Mouse (Mus musculus): ENCODE measurements around the gene Ptf1a. TPM values are rescaled to one million over a fixed set of nuclear protein-coding genes. Genes with fewer than 3 reads are reported as not detected.
A peak's percentile ranks its signal among the peaks of the same experiment; 100 is the strongest.

Ptf1a gene
- polyA plus RNA-seq, 1 experiment from 2014 or later = 2.7 TPM

DNA sequence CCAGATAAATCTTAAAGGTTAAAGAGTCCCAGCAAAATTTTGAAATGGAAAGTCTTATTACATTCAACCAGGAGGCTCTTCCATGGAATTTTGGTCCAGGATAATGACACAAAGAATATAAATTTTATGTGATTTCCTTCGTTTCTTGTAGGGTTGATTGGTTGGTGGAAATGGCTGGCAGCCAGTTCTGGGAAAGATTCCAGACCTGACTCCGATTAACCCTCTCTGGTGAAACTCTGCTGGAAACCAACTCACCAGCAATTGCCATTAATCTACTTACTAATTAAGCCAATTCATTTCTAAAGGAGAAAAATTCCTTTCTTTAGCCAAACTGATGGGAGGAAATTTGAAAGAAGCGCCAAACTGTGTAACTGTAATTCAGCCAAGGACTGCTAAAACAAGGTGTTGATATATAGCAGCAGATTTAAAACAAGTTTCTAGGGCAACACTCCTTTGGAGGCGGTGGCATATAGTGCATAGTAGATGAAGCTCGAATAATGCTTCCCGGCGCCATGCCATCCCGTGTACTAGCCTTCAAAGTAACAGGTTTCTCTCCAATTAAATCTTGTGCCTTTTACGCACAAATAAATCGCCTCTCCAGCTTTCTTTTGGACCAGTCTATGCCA lies 10.5 kb downstream of the Ptf1a start:
- ATAC-seq (ENCODE audit: low FRiP score, low read depth) = 0 out of 2 replicates have a peak, but pooled peaks have one; percentile 27
- WGBS = 8% methylated on average over 10 of the region's 10 CpGs

DNA sequence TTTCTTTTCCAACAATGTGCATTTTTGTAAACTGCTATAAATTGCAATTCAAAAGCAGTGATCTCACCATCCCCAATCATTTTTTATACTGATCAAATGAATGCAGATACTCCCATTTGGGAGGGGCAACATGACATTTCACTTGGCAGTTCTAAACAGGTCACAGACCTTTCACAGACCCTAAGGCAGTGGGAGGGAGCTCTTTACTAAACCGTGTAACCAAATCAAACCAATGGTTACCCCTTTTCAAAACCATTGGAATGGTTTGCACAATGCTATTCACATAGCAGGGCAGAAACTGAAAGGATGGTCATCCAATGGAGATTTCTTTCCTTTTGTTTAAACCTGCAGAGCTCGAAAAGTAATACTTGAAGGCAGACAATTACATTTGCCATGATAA lies 13.3 kb downstream of the Ptf1a start:
- Histone ChIP-seq H3K4me3 (no peak overlapping the region), H3K4me2 (no peak overlapping the region), H3K9me3 (no peaks in the 10 kb centered on the region), H3K36me3 (no peaks in the 10 kb centered on the region), H3K27ac (replicated peaks) (no peak overlapping the region), H3K4me1 (replicated peaks) (0 out of 2 replicates have a peak, but pooled peaks cover 5% of the 10 kb centered on the region), H3K27me3 (peaks cover 65% of the 10 kb centered on the region), H3K9ac (no peak overlapping the region)
- ATAC-seq (ENCODE audit: low FRiP score, low read depth) = no peak
- WGBS = 24% methylated on average over 2 of the region's 2 CpGs

More for the DNA sequence above, 10.5 kb downstream of the Ptf1a start:
- Histone ChIP-seq H3K4me1 (replicated peaks) (peaks cover 13% of the 10 kb centered on the region; the same call in 1 of the 2 replicates), H3K9me3 (no peaks in the 10 kb centered on the region), H3K9ac (no peak overlapping the region), H3K27ac (replicated peaks) (no peak overlapping the region), H3K4me3 (no peak overlapping the region), H3K36me3 (no peaks in the 10 kb centered on the region), H3K4me2 (no peak overlapping the region), H3K27me3 (peaks cover 85% of the 10 kb centered on the region)

DNA sequence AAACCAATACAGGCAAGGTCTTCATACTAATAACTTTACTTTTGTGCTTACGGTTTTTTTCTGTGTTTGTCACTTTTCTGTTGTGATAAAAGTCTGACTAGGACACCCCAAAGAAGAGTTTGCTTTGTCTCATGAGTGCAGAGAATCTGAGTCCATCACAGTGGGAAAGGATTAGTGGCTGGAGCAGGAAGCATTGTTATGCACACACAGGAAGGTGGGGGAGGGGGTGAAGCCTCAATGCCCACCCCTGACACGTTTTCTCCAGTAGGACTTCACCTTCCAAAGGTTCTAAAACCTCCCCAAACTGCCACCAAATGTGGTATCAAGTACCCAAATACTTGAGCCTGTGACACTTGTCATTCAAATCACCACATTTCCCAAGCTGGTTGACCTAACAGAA lies 16.5 kb downstream of the Ptf1a start:
- Histone ChIP-seq H3K27ac (replicated peaks) (no peak overlapping the region), H3K4me3 (no peak overlapping the region), H3K9ac (no peak overlapping the region), H3K27me3 (peaks cover 38% of the 10 kb centered on the region), H3K4me1 (replicated peaks) (no peaks in the 10 kb centered on the region), H3K4me2 (no peak overlapping the region), H3K36me3 (no peaks in the 10 kb centered on the region), H3K9me3 (no peaks in the 10 kb centered on the region)
- ATAC-seq (ENCODE audit: low FRiP score, low read depth) = no peak
- 50% methylated on average over 2 of the region's 2 CpGs for WGBS

DNA sequence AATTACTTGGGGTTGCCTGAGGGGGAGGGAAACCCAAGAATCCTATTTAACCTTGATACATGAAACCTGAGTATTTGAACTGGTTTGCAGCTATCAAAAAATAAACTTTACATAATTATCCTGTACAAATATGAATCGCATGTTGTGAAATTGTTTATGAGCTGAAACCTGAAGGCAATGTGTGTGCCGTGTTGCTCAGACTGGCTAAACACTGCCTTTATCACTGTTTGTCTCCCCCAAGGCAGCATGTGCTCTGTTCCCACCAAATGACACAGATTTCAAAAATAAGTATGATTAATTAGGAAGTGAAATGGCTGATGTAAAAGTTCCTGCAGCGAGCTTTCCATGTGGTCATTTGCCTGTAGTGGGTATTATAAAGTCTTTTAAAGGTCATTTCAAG lies 44.8 kb downstream of the Ptf1a start:
- no peak overlapping the region for H3K27ac ChIP-seq (replicated peaks)
- H3K27me3 ChIP-seq = no peaks in the 10 kb centered on the region
- no peak for ATAC-seq (ENCODE audit: low FRiP score, low read depth)
- no peaks in the 10 kb centered on the region for H3K36me3 ChIP-seq
- no peaks in the 10 kb centered on the region for H3K4me1 ChIP-seq (replicated peaks)
- H3K9ac ChIP-seq = no peak overlapping the region
- no peak overlapping the region for H3K4me2 ChIP-seq
- H3K9me3 ChIP-seq = no peaks in the 10 kb centered on the region
- H3K4me3 ChIP-seq = no peak overlapping the region
- 82% methylated on average over 3 of the region's 3 CpGs for WGBS

Other genes with a start within 250 kb of the Ptf1a start
- 1.1 and 1.4 TPM in 2 replicates for gene Armc3, start 246.4 kb upstream of the Ptf1a start, polyA plus RNA-seq (2015; fragmentation: Nextera tagmentation; extraction: Ambion mirVana)
- 9.6 and 11.5 TPM in 2 replicates for gene Msrb2, start 74.2 kb upstream of the Ptf1a start, polyA plus RNA-seq (2015; fragmentation: Nextera tagmentation; extraction: Ambion mirVana)
- gene 4921504E06Rik, start 108.3 kb downstream of the Ptf1a start, polyA plus RNA-seq (2015; fragmentation: Nextera tagmentation; extraction: Ambion mirVana) = 0.10 and 0.17 TPM in 2 replicates
- 1.6 and 1.7 TPM in 2 replicates for gene Otud1, start 212.1 kb downstream of the Ptf1a start, polyA plus RNA-seq (2015; fragmentation: Nextera tagmentation; extraction: Ambion mirVana)